ENCODE assay signal across 8 mouse cellular contexts in the genomic region with DNA sequence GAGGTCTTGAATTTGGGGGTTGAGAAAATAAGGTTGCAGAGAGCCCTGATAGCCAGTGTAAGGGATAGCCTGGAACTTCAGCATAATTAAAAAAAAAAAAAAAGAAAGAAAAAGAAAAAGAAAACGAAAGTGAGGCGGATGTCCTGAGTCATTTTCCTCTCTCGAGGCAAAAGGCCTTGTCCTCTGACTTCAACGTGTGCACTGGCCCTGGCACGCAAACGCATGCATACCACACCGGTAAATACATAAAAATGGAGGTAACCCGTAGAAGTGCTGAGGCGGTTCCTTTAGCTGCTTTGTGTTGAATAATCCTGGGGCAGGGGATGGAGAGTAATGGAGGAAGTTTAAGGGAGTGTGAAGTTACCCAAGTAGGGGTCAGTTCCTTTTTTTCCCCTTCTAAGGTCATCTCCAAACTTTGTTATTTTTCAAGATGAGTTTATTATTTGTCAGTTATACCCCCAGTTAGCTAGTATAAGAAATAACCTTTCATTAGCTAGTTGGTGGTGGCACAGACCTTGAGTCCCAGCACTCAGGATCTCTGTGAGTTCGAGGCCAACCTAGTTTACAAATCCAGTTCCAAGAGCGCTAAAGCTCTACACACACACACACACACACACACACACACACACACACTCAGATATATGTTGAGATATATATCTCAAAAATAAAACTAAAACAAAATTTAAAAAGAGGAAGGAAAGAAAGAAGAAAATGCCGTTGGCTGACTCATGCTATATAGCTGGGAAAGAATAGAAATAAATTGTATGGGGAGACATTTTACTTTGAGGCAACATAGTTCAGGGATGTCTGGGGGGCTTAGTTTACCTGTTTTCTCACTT. TPM values are rescaled to one million over a fixed set of nuclear protein-coding genes. Genes with fewer than 3 reads are reported as not detected.
DNase-seq lines count a peak whose midpoint lies in the region; ATAC-seq and TF ChIP-seq lines count a peak whose summit lies in the region.

No protein-coding gene starts in this region.

- H3K9ac ChIP-seq in hindbrain, embryonic 11.5 days (ENCODE audit: low read depth, low read length), result no peak overlapping the region

- no peak for DNase-seq in gastrocnemius, adult 2 months
- DNase-seq in gastrocnemius, adult 18-20 months (ENCODE audit: low spot score), result no peak
- peak; percentile 9 for DNase-seq in hindbrain, embryonic 11.5 days (ENCODE audit: low spot score)
- no peak for DNase-seq in left cerebral cortex, postnatal 25 days (ENCODE audit: low spot score in 2 of 2)
- no peak for DNase-seq in T-cell, adult 2 months (ENCODE audit: low spot score)
- no peak for DNase-seq in adipocyte (ENCODE audit: low spot score)

- no peak for ATAC-seq in hindbrain, embryonic 11.5 days (ENCODE audit: low FRiP score)
- peak; percentile 58 for ATAC-seq in megakaryocyte, adult 5-6 weeks (ENCODE audit: poor library complexity, severe bottlenecking)

- peak overlapping the region; percentile 70 for H3K4me3 ChIP-seq in gastrocnemius, adult 2 months
- H3K4me3 ChIP-seq in E14TG2a.4 (replicated peaks; ENCODE audit: low read length), result peak overlapping the region; percentile 78
- H3K4me3 ChIP-seq in hindbrain, embryonic 11.5 days (ENCODE audit: low read depth, low read length), result peak overlapping the region; percentile 32

- H3K36me3 ChIP-seq in E14TG2a.4 (ENCODE audit: insufficient read depth, low read length), result no peaks in the 10 kb centered on the region
- H3K36me3 ChIP-seq in hindbrain, embryonic 11.5 days (ENCODE audit: control insufficient read depth, insufficient read depth, low read length), result no peaks in the 10 kb centered on the region

- peak overlapping the region; percentile 45 for H3K4me2 ChIP-seq in hindbrain, embryonic 11.5 days (replicated peaks; ENCODE audit: low read depth, low read length)

- peaks cover 58% of the 10 kb centered on the region for H3K27me3 ChIP-seq in E14TG2a.4 (ENCODE audit: insufficient read depth, low read length)
- H3K27me3 ChIP-seq in hindbrain, embryonic 11.5 days (ENCODE audit: control insufficient read depth, insufficient read depth, low read length), result no peaks in the 10 kb centered on the region

- WGBS in hindbrain, embryonic 11.5 days, result 52% methylated on average over 12 of the region's 12 CpGs

- H3K4me1 ChIP-seq in E14TG2a.4 (replicated peaks; ENCODE audit: low read depth, low read length), result peaks cover 14% of the 10 kb centered on the region; the same call in 1 of the 2 replicates
- H3K4me1 ChIP-seq in hindbrain, embryonic 11.5 days (replicated peaks; ENCODE audit: control insufficient read depth, insufficient read depth, low read length), result no peaks in the 10 kb centered on the region

- H3K9me3 ChIP-seq in E14TG2a.4 (ENCODE audit: low read length), result no peaks in the 10 kb centered on the region
- H3K9me3 ChIP-seq in hindbrain, embryonic 11.5 days (ENCODE audit: control insufficient read depth, low read length), result no peaks in the 10 kb centered on the region

- H3K27ac ChIP-seq in gastrocnemius, adult 2 months, result peak overlapping the region; percentile 78
- no peak overlapping the region for H3K27ac ChIP-seq in hindbrain, embryonic 11.5 days (ENCODE audit: low read depth, low read length)

- intact Hi-C loops in gastrocnemius, adult 2 months (cut with DNase I), result no loop called here
- intact Hi-C loops in left cerebral cortex, postnatal 25 days (cut with DNase I), result loop anchor here (5.0 kb wide), 1 partner anchor 54 kb away; a partner anchor contains a TSS

- no peak for TF ChIP-seq CTCF in gastrocnemius, adult 2 months (IDR thresholded peaks at IDR 0.05)
- TF ChIP-seq CTCF in E14TG2a.4 (conservative IDR thresholded peaks at IDR 0.05; ENCODE audit: low read length), result no peak

RNA-seq across cellular contexts. Expression of a gene that starts 0.6 kb away (rescaled TPM):
- total RNA-seq in gastrocnemius, adult 2 months (2021), result 1 to 10 TPM in 1 of 2 experiments, under 1 TPM in 1; 0.77 to 1.4 TPM
- under 1 TPM; 0.53 to 0.93 TPM for total RNA-seq in gastrocnemius, adult 18-20 months (2021)
- 0.14 and 1.3 TPM in 2 replicates for polyA plus RNA-seq in hindbrain, embryonic 11.5 days (2014; fragmentation: Nextera tagmentation; extraction: Ambion mirVana)
- total RNA-seq in megakaryocyte, adult 5-6 weeks (2015), result 76.7 and 81.9 TPM in 2 replicates
- total RNA-seq in megakaryocyte, adult 5-6 weeks (2017), result 71.7 and 77.0 TPM in 2 replicates
- total RNA-seq in left cerebral cortex, postnatal 25 days (2021), result under 1 TPM; 0.30 to 0.41 TPM

RNA-seq across cellular contexts. Expression of a gene that starts 38.6 kb away (rescaled TPM):
- total RNA-seq in gastrocnemius, adult 2 months (2021), result 1 to 10 TPM; 4.5 to 5.2 TPM
- total RNA-seq in gastrocnemius, adult 18-20 months (2021), result 1 to 10 TPM; 3.5 to 4.2 TPM
- polyA plus RNA-seq in hindbrain, embryonic 11.5 days (2014; fragmentation: Nextera tagmentation; extraction: Ambion mirVana), result 64.5 and 84.4 TPM in 2 replicates
- 52.6 and 58.1 TPM in 2 replicates for total RNA-seq in megakaryocyte, adult 5-6 weeks (2015)
- total RNA-seq in megakaryocyte, adult 5-6 weeks (2017), result 74.0 and 75.1 TPM in 2 replicates
- total RNA-seq in left cerebral cortex, postnatal 25 days (2021), result 10 to 100 TPM; 19.8 to 21.4 TPM

RNA-seq across cellular contexts. Expression of a gene that starts 55.0 kb away (rescaled TPM):
- under 1 TPM; 0.48 to 0.50 TPM for total RNA-seq in gastrocnemius, adult 2 months (2021)
- under 1 TPM; 0.66 to 0.88 TPM for total RNA-seq in gastrocnemius, adult 18-20 months (2021)
- polyA plus RNA-seq in hindbrain, embryonic 11.5 days (2014; fragmentation: Nextera tagmentation; extraction: Ambion mirVana), result 0.15 TPM in 1 of 2 replicates, not detected in the other
- total RNA-seq in megakaryocyte, adult 5-6 weeks (2015), result not detected in 2 replicates
- total RNA-seq in megakaryocyte, adult 5-6 weeks (2017), result not detected in 2 replicates
- total RNA-seq in left cerebral cortex, postnatal 25 days (2021), result 10 to 100 TPM; 22.3 to 28.8 TPM

Comparison
In these comparisons a context has a peak if more than half of its experiments do, and no peak if none do; other contexts are left out.
1. RNA of a gene that starts 0.6 kb away (total RNA-seq): 71.7 to 81.9 TPM in megakaryocyte, adult 5-6 weeks; 0.77 to 1.4 TPM in gastrocnemius, adult 2 months, 0.53 to 0.93 TPM in gastrocnemius, adult 18-20 months and 0.30 to 0.41 TPM in left cerebral cortex, postnatal 25 days; every median in the first group is over 10 times any median in the second.
2. RNA of a gene that starts 55.0 kb away (total RNA-seq): 22.3 to 28.8 TPM in left cerebral cortex, postnatal 25 days; 0.66 to 0.88 TPM in gastrocnemius, adult 18-20 months, 0.48 to 0.50 TPM in gastrocnemius, adult 2 months and not detected in megakaryocyte, adult 5-6 weeks; every median in the first group is over 10 times any median in the second.
3. Peak in every context shown above with its lines, with median percentiles within 50 percentile points of each other: H3K4me3 ChIP-seq.